Mouse (Mus musculus): Measurements from ENCODE around the gene Col28a1. TPM values are rescaled to one million over a fixed set of nuclear protein-coding genes. Genes with fewer than 3 reads are reported as not detected.

Col28a1 gene
- polyA plus RNA-seq, 1 experiment: 1.0 TPM

DNA sequence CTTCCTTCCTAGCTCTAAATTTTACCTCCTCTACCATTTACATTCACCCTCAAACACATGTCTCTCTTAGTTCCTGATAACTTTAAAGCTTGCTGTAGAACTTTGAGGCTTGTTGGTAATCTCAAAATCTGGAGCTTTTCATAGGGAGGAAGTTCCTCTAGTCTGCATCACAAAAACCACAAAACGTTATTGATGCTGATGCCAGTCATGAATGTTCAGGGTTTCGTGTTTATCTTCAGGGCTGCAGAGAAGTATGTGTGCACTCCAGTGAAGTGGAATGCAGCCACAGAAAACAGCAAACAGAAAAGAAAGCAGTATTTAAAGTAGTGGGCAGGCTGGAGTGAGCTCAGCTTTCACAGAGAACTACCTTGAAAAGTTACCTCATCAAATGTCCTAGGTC, 124.0 kb downstream of the Col28a1 start:
- H3K36me3 ChIP-seq (ENCODE audit: control insufficient read depth, insufficient read depth, low read length): no peaks in the 10 kb centered on the region
- H3K4me1 ChIP-seq (ENCODE audit: control insufficient read depth, insufficient read depth, low read length): no peaks in the 10 kb centered on the region
- H3K4me3 ChIP-seq (ENCODE audit: control insufficient read depth, low read depth, low read length): no peak overlapping the region
- no peak overlapping the region for H3K27ac ChIP-seq (ENCODE audit: control insufficient read depth, insufficient read depth, low read depth, low read length)
- H3K27me3 ChIP-seq (ENCODE audit: control insufficient read depth, insufficient read depth, low read length): no peaks in the 10 kb centered on the region
- no peak for TF ChIP-seq CTCF (IDR thresholded peaks at IDR 0.05; ENCODE audit: control insufficient read depth, insufficient read depth, insufficient replicate concordance, low read depth, low read length)
- TF ChIP-seq POLR2A (IDR thresholded peaks at IDR 0.05; ENCODE audit: control insufficient read depth, low read depth, low read length): no peak

DNA sequence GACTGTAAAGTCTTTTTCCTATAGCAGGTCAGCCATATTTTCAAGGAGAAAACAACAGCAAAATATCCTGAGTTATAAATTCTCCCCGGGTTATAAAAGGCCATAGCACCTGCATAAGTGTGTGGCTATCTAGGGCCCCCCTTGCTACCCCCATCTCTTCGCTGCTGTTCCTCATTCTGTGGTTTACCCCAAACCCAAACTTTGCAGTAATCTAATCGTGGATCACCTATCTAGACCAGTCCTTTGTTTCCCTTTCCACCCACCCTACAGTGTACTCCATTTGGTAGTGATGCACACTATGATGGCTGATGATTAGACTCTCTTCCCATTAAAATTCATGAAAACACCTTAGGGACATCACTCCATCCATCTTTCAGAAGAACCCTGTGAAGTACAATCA, 125.3 kb downstream of the Col28a1 start:
- TF ChIP-seq POLR2A (IDR thresholded peaks at IDR 0.05; ENCODE audit: control insufficient read depth, low read depth, low read length) (no peak), CTCF (IDR thresholded peaks at IDR 0.05; ENCODE audit: control insufficient read depth, insufficient read depth, insufficient replicate concordance, low read depth, low read length) (no peak)
- no peaks in the 10 kb centered on the region for H3K4me1 ChIP-seq (ENCODE audit: control insufficient read depth, insufficient read depth, low read length)
- H3K4me3 ChIP-seq (ENCODE audit: control insufficient read depth, low read depth, low read length): no peak overlapping the region
- H3K36me3 ChIP-seq (ENCODE audit: control insufficient read depth, insufficient read depth, low read length): no peaks in the 10 kb centered on the region
- H3K27me3 ChIP-seq (ENCODE audit: control insufficient read depth, insufficient read depth, low read length): no peaks in the 10 kb centered on the region
- no peak overlapping the region for H3K27ac ChIP-seq (ENCODE audit: control insufficient read depth, insufficient read depth, low read depth, low read length)

DNA sequence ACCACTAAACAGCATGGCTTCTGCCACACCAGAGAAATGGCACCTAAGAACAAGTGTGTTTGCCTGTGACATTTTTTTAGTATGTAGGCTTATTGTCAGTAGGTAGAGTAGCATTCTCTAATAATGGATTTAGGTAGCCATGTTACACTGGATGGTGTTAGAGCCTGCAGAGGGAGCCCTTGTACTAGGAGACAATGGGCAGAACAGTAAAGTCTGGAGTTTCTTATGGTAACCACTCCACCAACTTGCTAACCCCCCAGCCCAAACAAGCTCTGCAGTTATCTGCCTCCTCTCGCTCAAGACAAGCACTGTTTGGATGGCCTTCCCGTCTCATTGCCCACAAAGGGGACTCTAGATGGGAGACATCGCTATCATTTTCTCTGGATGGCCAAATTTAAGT, 126.2 kb downstream of the Col28a1 start:
- no peaks in the 10 kb centered on the region for H3K27me3 ChIP-seq (ENCODE audit: control insufficient read depth, insufficient read depth, low read length)
- no peaks in the 10 kb centered on the region for H3K4me1 ChIP-seq (ENCODE audit: control insufficient read depth, insufficient read depth, low read length)
- H3K36me3 ChIP-seq (ENCODE audit: control insufficient read depth, insufficient read depth, low read length): no peaks in the 10 kb centered on the region
- H3K27ac ChIP-seq (ENCODE audit: control insufficient read depth, insufficient read depth, low read depth, low read length): no peak overlapping the region
- TF ChIP-seq POLR2A (IDR thresholded peaks at IDR 0.05; ENCODE audit: control insufficient read depth, low read depth, low read length) (no peak), CTCF (IDR thresholded peaks at IDR 0.05; ENCODE audit: control insufficient read depth, insufficient read depth, insufficient replicate concordance, low read depth, low read length) (no peak)
- no peak overlapping the region for H3K4me3 ChIP-seq (ENCODE audit: control insufficient read depth, low read depth, low read length)

DNA sequence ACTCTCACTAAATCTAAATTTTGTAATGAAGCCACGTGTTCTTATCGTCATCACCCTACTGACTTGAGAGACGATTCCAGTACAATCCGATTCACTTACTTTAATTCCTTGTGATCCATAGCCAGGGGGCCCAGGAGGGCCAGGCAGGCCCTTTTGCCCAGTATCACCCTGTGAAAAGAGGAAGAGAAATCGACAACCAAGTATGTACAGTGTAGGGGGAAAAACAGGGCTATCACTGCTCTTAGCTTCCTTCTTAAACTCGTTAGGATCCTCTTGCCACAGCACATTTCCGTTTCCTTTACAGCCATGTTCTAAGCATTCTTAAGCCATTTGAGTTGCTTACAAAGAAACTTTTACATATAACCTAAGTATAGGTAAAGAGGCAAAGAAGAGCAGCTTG, 133.2 kb downstream of the Col28a1 start:
- no peak for TF ChIP-seq CTCF (IDR thresholded peaks at IDR 0.05; ENCODE audit: control insufficient read depth, insufficient read depth, insufficient replicate concordance, low read depth, low read length)
- no peak for TF ChIP-seq POLR2A (IDR thresholded peaks at IDR 0.05; ENCODE audit: control insufficient read depth, low read depth, low read length)
- Histone ChIP-seq H3K4me3 (ENCODE audit: control insufficient read depth, low read depth, low read length) (no peak overlapping the region), H3K27me3 (ENCODE audit: control insufficient read depth, insufficient read depth, low read length) (no peaks in the 10 kb centered on the region), H3K27ac (ENCODE audit: control insufficient read depth, insufficient read depth, low read depth, low read length) (no peak overlapping the region), H3K4me1 (ENCODE audit: control insufficient read depth, insufficient read depth, low read length) (no peaks in the 10 kb centered on the region; the same call in 1 of the 2 replicates), H3K36me3 (ENCODE audit: control insufficient read depth, insufficient read depth, low read length) (no peaks in the 10 kb centered on the region)

GRCm38 (mm10) chr6:8048216-8048615, 144.2 kb downstream of the Col28a1 start:
- Histone ChIP-seq H3K4me1 (ENCODE audit: control insufficient read depth, insufficient read depth, low read length) (no peaks in the 10 kb centered on the region), H3K4me3 (ENCODE audit: control insufficient read depth, low read depth, low read length) (no peak overlapping the region), H3K36me3 (ENCODE audit: control insufficient read depth, insufficient read depth, low read length) (no peaks in the 10 kb centered on the region), H3K27me3 (ENCODE audit: control insufficient read depth, insufficient read depth, low read length) (no peaks in the 10 kb centered on the region), H3K27ac (ENCODE audit: control insufficient read depth, insufficient read depth, low read depth, low read length) (no peak overlapping the region)
- no peak for TF ChIP-seq POLR2A (IDR thresholded peaks at IDR 0.05; ENCODE audit: control insufficient read depth, low read depth, low read length)
- TF ChIP-seq CTCF (IDR thresholded peaks at IDR 0.05; ENCODE audit: control insufficient read depth, insufficient read depth, insufficient replicate concordance, low read depth, low read length): no peak

GRCm38 (mm10) chr6:8046446-8046845, 146.0 kb downstream of the Col28a1 start:
- no peak overlapping the region for H3K27ac ChIP-seq (ENCODE audit: control insufficient read depth, insufficient read depth, low read depth, low read length)
- no peaks in the 10 kb centered on the region for H3K4me1 ChIP-seq (ENCODE audit: control insufficient read depth, insufficient read depth, low read length)
- TF ChIP-seq CTCF (IDR thresholded peaks at IDR 0.05; ENCODE audit: control insufficient read depth, insufficient read depth, insufficient replicate concordance, low read depth, low read length) (no peak), POLR2A (IDR thresholded peaks at IDR 0.05; ENCODE audit: control insufficient read depth, low read depth, low read length) (no peak)
- H3K4me3 ChIP-seq (ENCODE audit: control insufficient read depth, low read depth, low read length): no peak overlapping the region
- H3K27me3 ChIP-seq (ENCODE audit: control insufficient read depth, insufficient read depth, low read length): no peaks in the 10 kb centered on the region
- no peaks in the 10 kb centered on the region for H3K36me3 ChIP-seq (ENCODE audit: control insufficient read depth, insufficient read depth, low read length)

DNA sequence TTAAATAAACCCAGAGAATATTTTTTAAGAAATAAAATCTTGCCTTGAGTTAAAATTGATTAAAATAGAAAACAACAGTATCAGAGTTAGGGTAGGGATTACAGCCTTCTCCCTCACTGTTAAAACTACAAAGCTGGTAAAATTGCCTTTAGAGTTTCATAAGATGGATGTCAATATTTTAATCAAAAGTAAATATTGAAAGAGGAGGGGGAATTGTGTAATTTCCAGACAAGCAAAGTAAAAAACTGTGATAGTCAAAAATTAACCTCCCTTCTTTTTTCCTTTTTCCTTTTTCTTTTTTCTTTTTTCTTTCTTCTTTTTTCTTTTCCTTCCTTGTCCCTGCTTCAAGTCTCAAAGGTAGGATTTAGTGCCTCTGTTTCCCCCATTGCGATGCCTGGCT, 146.6 kb downstream of the Col28a1 start:
- Histone ChIP-seq H3K36me3 (ENCODE audit: control insufficient read depth, insufficient read depth, low read length) (no peaks in the 10 kb centered on the region), H3K4me3 (ENCODE audit: control insufficient read depth, low read depth, low read length) (no peak overlapping the region), H3K4me1 (ENCODE audit: control insufficient read depth, insufficient read depth, low read length) (no peaks in the 10 kb centered on the region), H3K27me3 (ENCODE audit: control insufficient read depth, insufficient read depth, low read length) (no peaks in the 10 kb centered on the region), H3K27ac (ENCODE audit: control insufficient read depth, insufficient read depth, low read depth, low read length) (no peak overlapping the region)
- TF ChIP-seq POLR2A (IDR thresholded peaks at IDR 0.05; ENCODE audit: control insufficient read depth, low read depth, low read length) (no peak), CTCF (IDR thresholded peaks at IDR 0.05; ENCODE audit: control insufficient read depth, insufficient read depth, insufficient replicate concordance, low read depth, low read length) (no peak)

- no peaks in the 10 kb centered on the region for H3K36me3 ChIP-seq (ENCODE audit: control insufficient read depth, insufficient read depth, low read length)
- TF ChIP-seq POLR2A (IDR thresholded peaks at IDR 0.05; ENCODE audit: control insufficient read depth, low read depth, low read length) (no peak), CTCF (IDR thresholded peaks at IDR 0.05; ENCODE audit: control insufficient read depth, insufficient read depth, insufficient replicate concordance, low read depth, low read length) (no peak)
- H3K27me3 ChIP-seq (ENCODE audit: control insufficient read depth, insufficient read depth, low read length): no peaks in the 10 kb centered on the region
- H3K27ac ChIP-seq (ENCODE audit: control insufficient read depth, insufficient read depth, low read depth, low read length): no peak overlapping the region
- H3K4me1 ChIP-seq (ENCODE audit: control insufficient read depth, insufficient read depth, low read length): no peaks in the 10 kb centered on the region
- H3K4me3 ChIP-seq (ENCODE audit: control insufficient read depth, low read depth, low read length): no peak overlapping the region
Measured at GRCm38 (mm10) chr6:8028711-8029110, 163.7 kb downstream of the Col28a1 start.

Measured in testis, adult 2 months (tissue).